Mouse (Mus musculus): Measurements from ENCODE around the gene Lrpprc.
A peak's percentile ranks its signal among the peaks of the same experiment; 100 is the strongest.

Lrpprc gene

DNA sequence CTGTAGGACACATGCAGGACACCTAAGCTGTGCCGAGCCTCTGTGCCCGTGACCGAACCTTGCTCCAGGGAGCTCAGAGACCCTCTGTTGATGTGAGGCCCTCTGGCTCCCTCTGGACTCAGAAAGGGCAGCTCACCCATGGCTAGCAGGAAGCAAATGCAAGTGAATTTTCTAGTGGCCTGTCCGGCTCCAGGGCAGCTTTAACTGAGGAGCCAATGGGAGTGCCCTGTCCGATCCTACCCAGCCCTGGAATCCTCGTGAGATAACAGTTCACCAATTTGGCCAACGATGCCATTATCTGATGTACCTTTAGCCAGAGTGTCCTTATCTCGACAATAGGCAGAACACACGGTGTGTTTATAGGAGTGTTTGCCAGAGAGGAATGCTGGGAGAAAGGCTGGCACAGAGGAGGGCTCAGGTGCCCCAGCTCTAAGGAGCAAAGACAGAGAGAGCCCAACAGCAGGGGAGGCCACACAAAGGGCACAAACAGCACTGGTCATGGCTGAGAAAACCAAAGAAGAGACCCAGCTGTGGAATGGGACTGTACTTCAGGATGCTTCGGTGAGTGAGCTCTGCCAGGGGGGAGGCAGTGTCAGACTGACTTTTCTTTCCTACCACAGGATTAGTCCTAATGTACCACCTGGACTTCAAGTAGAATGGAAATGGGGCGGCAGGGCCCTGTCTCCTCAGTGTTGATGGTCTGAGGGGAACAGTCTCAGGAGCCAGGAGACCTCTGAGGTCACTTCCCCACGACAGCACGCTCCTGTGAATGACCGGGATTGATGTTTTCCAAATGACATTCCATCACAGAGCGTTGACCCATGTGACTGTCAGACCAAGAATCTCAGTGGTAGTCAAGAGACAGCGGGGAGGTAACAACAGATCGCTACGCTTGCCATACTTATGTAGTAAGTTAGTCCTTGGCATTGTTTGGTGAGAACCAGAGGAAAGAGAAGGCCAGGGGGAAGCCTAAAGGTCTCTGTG, 107.6 kb downstream of the Lrpprc start, which contains the start of gene Abcg5:
Gene Abcg5 (minus strand): TSS at position 278 of the 984 bp plus-strand sequence.
- no peaks in the 10 kb centered on the region for H3K9me3 ChIP-seq (ENCODE audit: low read length)
- H3K36me3 ChIP-seq (ENCODE audit: insufficient read depth, low read length): no peaks in the 10 kb centered on the region
- no peak for TF ChIP-seq CTCF (conservative IDR thresholded peaks at IDR 0.05; ENCODE audit: low read length)
- H3K4me3 ChIP-seq (replicated peaks; ENCODE audit: low read length): no peak within 1 kb of the TSS
- H3K27me3 ChIP-seq (ENCODE audit: insufficient read depth, low read length): peaks cover 27% of the 10 kb centered on the region; the same call in 1 of the 2 replicates
- no peaks in the 10 kb centered on the region for H3K4me1 ChIP-seq (replicated peaks; ENCODE audit: low read depth, low read length)

DNA sequence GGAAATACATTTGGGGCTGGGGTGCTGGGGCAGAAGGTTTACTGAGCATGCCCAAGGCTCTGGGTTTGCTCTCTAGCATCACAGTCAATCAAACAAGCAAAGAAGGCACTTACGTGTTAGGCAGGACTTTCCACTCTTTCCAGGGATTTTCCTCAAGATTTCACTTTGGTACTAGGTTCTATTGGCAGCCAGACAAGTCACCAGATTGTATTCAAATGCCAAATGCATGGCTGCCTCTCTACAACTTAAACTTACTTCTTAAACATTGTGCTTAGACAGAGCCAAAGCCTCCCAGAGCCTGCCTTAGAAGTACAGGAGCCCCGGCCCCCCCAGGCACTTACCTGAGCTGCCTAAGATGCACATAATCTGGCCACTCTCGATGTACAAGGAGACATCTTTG, 108.9 kb downstream of the Lrpprc start:
- Histone ChIP-seq H3K4me3 (replicated peaks; ENCODE audit: low read length) (no peak overlapping the region), H3K27me3 (ENCODE audit: insufficient read depth, low read length) (peaks cover 36% of the 10 kb centered on the region), H3K9me3 (ENCODE audit: low read length) (no peaks in the 10 kb centered on the region), H3K36me3 (ENCODE audit: insufficient read depth, low read length) (no peaks in the 10 kb centered on the region), H3K4me1 (replicated peaks; ENCODE audit: low read depth, low read length) (no peaks in the 10 kb centered on the region)
- TF ChIP-seq CTCF (conservative IDR thresholded peaks at IDR 0.05; ENCODE audit: low read length) (no peak), NANOG (IDR thresholded peaks at IDR 0.05; ENCODE audit: borderline replicate concordance, low read length) (no peak), POU5F1 (IDR thresholded peaks at IDR 0.05; ENCODE audit: borderline replicate concordance, low read length) (no peak)

DNA sequence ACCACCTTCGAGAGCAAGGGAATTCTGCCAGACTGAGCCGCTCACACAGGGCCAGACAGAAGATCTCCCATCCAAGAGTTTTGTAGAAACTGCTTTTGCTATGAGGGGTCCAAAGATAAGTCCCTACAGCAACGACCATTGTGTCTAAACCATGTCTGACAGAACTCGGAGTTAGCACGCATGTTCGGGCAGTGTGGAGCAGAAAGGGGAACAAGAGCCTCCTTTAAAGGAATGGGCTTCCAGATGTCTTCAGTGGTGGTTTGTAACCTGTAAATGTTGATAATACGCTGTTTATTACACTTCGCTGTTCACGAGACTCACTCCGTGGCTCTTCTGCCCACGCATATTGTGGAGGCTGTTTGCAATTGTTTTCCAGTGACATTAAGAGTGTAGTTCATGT, 113.0 kb downstream of the Lrpprc start:
- Histone ChIP-seq H3K27me3 (ENCODE audit: insufficient read depth, low read length) (peaks cover 45% of the 10 kb centered on the region), H3K4me3 (replicated peaks; ENCODE audit: low read length) (no peak overlapping the region), H3K4me1 (replicated peaks; ENCODE audit: low read depth, low read length) (peaks cover 6% of the 10 kb centered on the region), H3K36me3 (ENCODE audit: insufficient read depth, low read length) (no peaks in the 10 kb centered on the region), H3K9me3 (ENCODE audit: low read length) (no peaks in the 10 kb centered on the region)
- no peak for TF ChIP-seq NANOG (IDR thresholded peaks at IDR 0.05; ENCODE audit: borderline replicate concordance, low read length)
- TF ChIP-seq CTCF (conservative IDR thresholded peaks at IDR 0.05; ENCODE audit: low read length): no peak
- TF ChIP-seq POU5F1 (IDR thresholded peaks at IDR 0.05; ENCODE audit: borderline replicate concordance, low read length): no peak

DNA sequence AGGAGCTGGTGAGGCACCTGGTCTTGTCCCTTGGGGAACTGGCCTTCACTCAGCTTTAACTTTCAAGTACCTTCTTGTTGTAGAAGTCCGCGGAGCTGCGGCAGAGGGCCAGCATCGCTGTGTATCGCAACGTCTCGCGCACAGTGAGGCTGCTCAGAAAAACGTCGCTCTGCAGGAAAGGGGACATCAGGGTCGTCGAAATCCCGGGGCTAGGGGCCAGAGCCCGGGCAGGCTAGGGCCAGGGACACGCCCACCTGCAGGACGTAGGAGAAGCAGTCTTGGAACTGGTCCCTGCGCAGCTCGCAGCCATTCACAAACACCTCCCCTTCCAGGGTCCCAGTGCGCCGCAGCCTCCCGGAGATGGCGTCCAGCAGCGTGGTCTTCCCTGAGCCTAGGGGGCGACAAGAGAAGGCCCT, 114.6 kb downstream of the Lrpprc start, which contains the start of gene Abcg8:
Gene Abcg8 (plus strand): TSS at position 352 of the 416 bp plus-strand sequence.
- TF ChIP-seq POU5F1 (IDR thresholded peaks at IDR 0.05; ENCODE audit: borderline replicate concordance, low read length) (no peak), CTCF (conservative IDR thresholded peaks at IDR 0.05; ENCODE audit: low read length) (no peak), NANOG (IDR thresholded peaks at IDR 0.05; ENCODE audit: borderline replicate concordance, low read length) (no peak)
- Histone ChIP-seq H3K9me3 (ENCODE audit: low read length) (no peaks in the 10 kb centered on the region), H3K4me1 (replicated peaks; ENCODE audit: low read depth, low read length) (peaks cover 6% of the 10 kb centered on the region), H3K36me3 (ENCODE audit: insufficient read depth, low read length) (no peaks in the 10 kb centered on the region), H3K27me3 (ENCODE audit: insufficient read depth, low read length) (peaks cover 39% of the 10 kb centered on the region), H3K4me3 (replicated peaks; ENCODE audit: low read length) (peak within 1 kb of the TSS; percentile 61)

DNA sequence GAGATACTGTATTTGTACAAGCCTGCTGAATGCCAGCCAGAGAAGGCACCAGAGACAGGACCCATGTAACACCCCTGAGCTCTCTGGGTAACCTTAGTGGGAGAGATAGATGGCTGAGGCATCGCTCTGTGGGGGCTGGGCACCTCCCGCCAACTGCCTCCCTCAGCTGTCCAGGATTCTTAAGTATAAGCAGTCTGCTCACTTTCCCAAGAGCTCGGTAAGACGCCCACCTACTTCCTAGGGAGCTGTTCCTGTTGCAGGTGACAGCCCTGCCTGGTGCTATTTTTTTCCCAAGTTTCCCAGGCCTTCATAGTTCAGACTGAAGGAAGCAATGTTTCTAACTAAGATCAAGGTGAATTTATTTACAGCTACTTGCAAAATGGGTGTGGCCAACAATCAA, 115.4 kb downstream of the Lrpprc start:
- Histone ChIP-seq H3K36me3 (ENCODE audit: insufficient read depth, low read length) (no peaks in the 10 kb centered on the region), H3K9me3 (ENCODE audit: low read length) (no peaks in the 10 kb centered on the region), H3K27me3 (ENCODE audit: insufficient read depth, low read length) (peaks cover 32% of the 10 kb centered on the region), H3K4me3 (replicated peaks; ENCODE audit: low read length) (no peak overlapping the region), H3K4me1 (replicated peaks; ENCODE audit: low read depth, low read length) (peaks cover 6% of the 10 kb centered on the region)
- no peak for TF ChIP-seq CTCF (conservative IDR thresholded peaks at IDR 0.05; ENCODE audit: low read length)
- TF ChIP-seq NANOG (IDR thresholded peaks at IDR 0.05; ENCODE audit: borderline replicate concordance, low read length): no peak
- no peak for TF ChIP-seq POU5F1 (IDR thresholded peaks at IDR 0.05; ENCODE audit: borderline replicate concordance, low read length)

DNA sequence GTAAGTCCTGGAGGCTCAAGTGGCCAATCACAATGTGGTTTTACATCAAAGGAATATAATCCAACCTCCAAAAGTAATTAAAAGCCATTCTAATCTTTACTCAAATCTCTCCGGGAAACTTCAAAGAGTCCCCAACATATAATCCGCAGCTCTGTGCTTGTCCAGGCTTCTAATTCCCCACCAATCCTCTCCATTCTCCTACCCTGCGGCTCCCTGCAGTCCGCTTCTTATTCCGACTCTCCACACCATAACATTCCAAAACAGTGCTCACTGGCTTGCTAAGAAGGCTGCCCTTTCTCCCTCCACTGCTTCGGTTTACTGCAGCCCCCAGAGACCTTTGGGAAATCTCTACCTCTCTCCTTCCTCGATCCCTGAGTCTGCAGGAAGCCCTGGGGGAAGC, 116.5 kb downstream of the Lrpprc start:
- H3K4me1 ChIP-seq (replicated peaks; ENCODE audit: low read depth, low read length): peaks cover 6% of the 10 kb centered on the region
- peaks cover 32% of the 10 kb centered on the region for H3K27me3 ChIP-seq (ENCODE audit: insufficient read depth, low read length)
- H3K4me3 ChIP-seq (replicated peaks; ENCODE audit: low read length): no peak overlapping the region
- TF ChIP-seq CTCF (conservative IDR thresholded peaks at IDR 0.05; ENCODE audit: low read length): no peak
- TF ChIP-seq POU5F1 (IDR thresholded peaks at IDR 0.05; ENCODE audit: borderline replicate concordance, low read length): no peak
- no peak for TF ChIP-seq NANOG (IDR thresholded peaks at IDR 0.05; ENCODE audit: borderline replicate concordance, low read length)
- H3K36me3 ChIP-seq (ENCODE audit: insufficient read depth, low read length): no peaks in the 10 kb centered on the region
- H3K9me3 ChIP-seq (ENCODE audit: low read length): no peaks in the 10 kb centered on the region

DNA sequence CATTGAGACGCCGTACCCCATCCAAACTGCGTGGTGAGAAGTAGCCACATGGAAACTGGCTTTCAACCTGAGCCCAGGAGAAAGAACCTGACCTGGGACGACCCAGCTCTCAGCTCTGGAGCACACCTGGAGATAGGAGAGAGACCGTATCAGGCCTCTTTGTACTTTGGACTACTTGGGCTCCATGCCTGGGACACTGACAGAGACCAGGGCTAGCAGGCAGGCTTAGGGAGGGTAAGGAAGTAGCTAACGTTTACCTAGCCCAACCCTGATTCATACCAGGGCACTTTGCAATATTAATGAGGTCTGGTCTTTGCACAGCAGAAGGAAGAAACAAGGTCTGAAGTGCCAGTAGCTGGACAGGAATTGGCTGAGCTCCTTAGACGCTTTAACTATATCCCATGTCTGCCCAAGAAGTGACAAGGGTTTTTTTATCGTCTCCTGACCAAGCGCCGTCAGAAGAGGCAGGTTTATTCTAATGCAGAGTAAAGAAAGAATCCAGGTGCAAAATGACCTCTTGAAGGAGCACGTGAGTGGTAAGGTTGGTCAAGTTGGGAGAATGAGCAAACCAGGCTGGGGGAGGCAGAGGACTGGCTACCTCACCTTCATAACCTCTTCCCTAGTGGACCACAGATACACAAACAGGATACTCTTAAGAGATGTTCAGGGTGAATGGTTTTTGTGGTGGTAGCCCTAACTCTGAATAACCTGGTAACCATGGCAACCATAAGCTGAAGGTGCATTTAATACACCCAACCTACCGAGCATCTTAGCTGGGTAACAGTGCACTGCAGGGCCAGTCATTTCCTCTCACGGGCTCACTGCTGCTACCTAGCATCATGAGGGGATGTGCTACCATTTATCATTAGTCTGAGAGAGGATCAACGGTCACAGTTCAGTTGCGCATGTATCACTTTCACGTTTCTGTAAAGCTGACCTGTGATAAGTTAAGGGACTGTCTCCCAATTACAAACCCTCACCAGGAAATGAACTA, 117.9 kb downstream of the Lrpprc start:
- Histone ChIP-seq H3K36me3 (ENCODE audit: insufficient read depth, low read length) (no peaks in the 10 kb centered on the region), H3K4me1 (replicated peaks; ENCODE audit: low read depth, low read length) (peaks cover 6% of the 10 kb centered on the region), H3K27me3 (ENCODE audit: insufficient read depth, low read length) (peaks cover 27% of the 10 kb centered on the region), H3K4me3 (replicated peaks; ENCODE audit: low read length) (no peak overlapping the region), H3K9me3 (ENCODE audit: low read length) (no peaks in the 10 kb centered on the region)
- TF ChIP-seq POU5F1 (IDR thresholded peaks at IDR 0.05; ENCODE audit: borderline replicate concordance, low read length): no peak
- TF ChIP-seq CTCF (conservative IDR thresholded peaks at IDR 0.05; ENCODE audit: low read length): no peak
- TF ChIP-seq NANOG (IDR thresholded peaks at IDR 0.05; ENCODE audit: borderline replicate concordance, low read length): no peak

DNA sequence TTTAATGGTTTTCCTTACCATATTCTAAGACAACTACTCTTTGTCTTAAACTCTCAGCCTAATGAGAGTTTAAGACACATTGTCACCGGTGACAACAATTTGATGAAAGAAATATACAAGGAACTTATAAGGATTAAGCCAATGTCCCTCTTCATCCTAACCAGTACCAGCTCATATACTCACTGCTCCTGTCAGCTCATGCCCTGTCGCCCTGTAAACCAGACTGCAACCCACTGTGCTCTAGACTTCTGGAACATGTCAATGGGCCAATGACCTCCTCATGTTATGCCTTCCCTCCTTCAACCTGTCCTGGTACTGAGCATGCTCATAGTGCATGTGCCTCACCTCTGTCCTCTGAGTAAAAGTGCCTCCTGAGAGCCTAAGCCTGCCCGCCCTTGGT, 122.7 kb downstream of the Lrpprc start:
- TF ChIP-seq NANOG (IDR thresholded peaks at IDR 0.05; ENCODE audit: borderline replicate concordance, low read length) (no peak), POU5F1 (IDR thresholded peaks at IDR 0.05; ENCODE audit: borderline replicate concordance, low read length) (no peak), CTCF (conservative IDR thresholded peaks at IDR 0.05; ENCODE audit: low read length) (no peak)
- Histone ChIP-seq H3K36me3 (ENCODE audit: insufficient read depth, low read length) (no peaks in the 10 kb centered on the region), H3K4me1 (replicated peaks; ENCODE audit: low read depth, low read length) (no peaks in the 10 kb centered on the region), H3K4me3 (replicated peaks; ENCODE audit: low read length) (no peak overlapping the region), H3K9me3 (ENCODE audit: low read length) (no peaks in the 10 kb centered on the region), H3K27me3 (ENCODE audit: insufficient read depth, low read length) (no peaks in the 10 kb centered on the region)
